Mouse (Mus musculus) stomach, embryonic 15.5 days (tissue): ENCODE data around the gene Supt5. TPM values are rescaled to one million over a fixed set of nuclear protein-coding genes. Genes with fewer than 3 reads are reported as not detected.

Source experiments
- ATAC-seq: fragments of 200-750 bp; cut with Nextera tagmentation; 2 replicates; pipeline ENCODE4 v1.8.0; 2017; ENCODE audit warnings: low read depth, moderate number of reproducible peaks, moderate TSS enrichment; ENCODE audit not compliant: insufficient read depth, low FRiP score
- H3K27ac ChIP-seq: fragments of 300-500 bp; sonication (generic); 2 replicates; pipeline ENCODE4 v1.5.1; 2015; ENCODE audit warnings: mild to moderate bottlenecking, inconsistent platforms
- H3K27me3 ChIP-seq: fragments of 300-500 bp; sonication (generic); replicated peaks from 2 replicates; pipeline ENCODE4 v1.6.1; 2015; ENCODE audit warnings: inconsistent platforms
- H3K36me3 ChIP-seq: fragments of 300-500 bp; sonication (generic); 2 replicates; pipeline ENCODE4 v1.6.1; 2015; ENCODE audit warnings: inconsistent platforms
- H3K4me1 ChIP-seq: fragments of 300-500 bp; sonication (generic); 2 replicates; pipeline ENCODE4 v1.6.1; 2015; ENCODE audit warnings: inconsistent platforms
- H3K4me2 ChIP-seq: fragments of 300-500 bp; sonication (generic); 2 replicates; pipeline ENCODE4 v1.6.1; 2015; ENCODE audit warnings: mild to moderate bottlenecking, inconsistent platforms
- H3K4me3 ChIP-seq: fragments of 300-500 bp; sonication (generic); replicated peaks from 2 replicates; pipeline ENCODE4 v1.5.1; 2015; ENCODE audit warnings: inconsistent platforms
- H3K9ac ChIP-seq: fragments of 300-500 bp; sonication (generic); 2 replicates; pipeline ENCODE4 v1.6.1; 2015; ENCODE audit warnings: inconsistent platforms
- H3K9me3 ChIP-seq: fragments of 300-500 bp; sonication (generic); 2 replicates; pipeline ENCODE4 v1.6.1; 2016; ENCODE audit warnings: inconsistent platforms
- WGBS: fragments of 180-500 bp; shearing (Covaris S2); methylation state at CpG from one replicate; pipeline ENCODE4 v1.1.7; 2015; 5-methylcytosine and 5-hydroxymethylcytosine counted together
- polyA plus RNA-seq: library from polyadenylated mRNA; unstranded; fragments of >200 nt; fragmentation: Nextera tagmentation; extraction: Ambion mirVana; gene quantifications from 2 replicates; pipeline ENCODE4 v1.2.1, GENCODE M21; 2015

Supt5 gene
- polyA plus RNA-seq, 1 experiment from 2014 or later, result 70.6 TPM

- H3K4me2 ChIP-seq, result no peak overlapping the region
- H3K27me3 ChIP-seq, result no peaks in the 10 kb centered on the region
- ATAC-seq, result no peak
- H3K27ac ChIP-seq, result no peak overlapping the region
- 87% methylated on average over 10 of the region's 10 CpGs for WGBS
- no peak overlapping the region for H3K4me3 ChIP-seq
- peaks cover 51% of the 10 kb centered on the region for H3K36me3 ChIP-seq
- H3K4me1 ChIP-seq, result peaks cover 27% of the 10 kb centered on the region
- no peaks in the 10 kb centered on the region for H3K9me3 ChIP-seq
- H3K9ac ChIP-seq, result no peak overlapping the region
These were observed 21.3 kb upstream of the Supt5 start for GRCm38 (mm10) chr7:28359854-28360253.

GRCm38 (mm10) chr7:28358431-28358830 is 19.9 kb upstream of the Supt5 start:
- peak overlapping the region; percentile 50 for H3K27ac ChIP-seq
- H3K27me3 ChIP-seq, result no peaks in the 10 kb centered on the region
- peak overlapping the region; percentile 14; the same call in 1 of the 2 replicates for H3K4me2 ChIP-seq
- no peak overlapping the region for H3K9ac ChIP-seq
- no peaks in the 10 kb centered on the region for H3K9me3 ChIP-seq
- peaks cover 27% of the 10 kb centered on the region for H3K4me1 ChIP-seq
- peaks cover 54% of the 10 kb centered on the region for H3K36me3 ChIP-seq
- no peak for ATAC-seq
- 55% methylated on average over 7 of the region's 7 CpGs for WGBS
- H3K4me3 ChIP-seq, result no peak overlapping the region

GRCm38 (mm10) chr7:28357984-28358383 is 19.4 kb upstream of the Supt5 start:
- H3K36me3 ChIP-seq, result peaks cover 58% of the 10 kb centered on the region
- no peaks in the 10 kb centered on the region for H3K27me3 ChIP-seq
- H3K9me3 ChIP-seq, result no peaks in the 10 kb centered on the region
- 4% methylated on average over 5 of the region's 5 CpGs for WGBS
- peak overlapping the region; percentile 50 for H3K27ac ChIP-seq
- ATAC-seq, result no peak
- no peak overlapping the region for H3K9ac ChIP-seq
- H3K4me2 ChIP-seq, result peak overlapping the region; percentile 14; the same call in 1 of the 2 replicates
- 0 out of 2 replicates have a peak overlapping the region, but pooled peaks have one; percentile 0 for H3K4me3 ChIP-seq
- peaks cover 27% of the 10 kb centered on the region for H3K4me1 ChIP-seq

GRCm38 (mm10) chr7:28356981-28357380 is 18.4 kb upstream of the Supt5 start:
- H3K4me3 ChIP-seq, result no peak overlapping the region
- no peaks in the 10 kb centered on the region for H3K9me3 ChIP-seq
- H3K4me1 ChIP-seq, result peaks cover 27% of the 10 kb centered on the region
- peaks cover 50% of the 10 kb centered on the region for H3K36me3 ChIP-seq
- 6% methylated on average over 5 of the region's 5 CpGs for WGBS
- no peaks in the 10 kb centered on the region for H3K27me3 ChIP-seq
- H3K27ac ChIP-seq, result peak overlapping the region; percentile 50
- peak; percentile 30; the same call in 1 of the 2 replicates for ATAC-seq
- H3K4me2 ChIP-seq, result no peak overlapping the region
- no peak overlapping the region for H3K9ac ChIP-seq

- H3K9me3 ChIP-seq, result no peaks in the 10 kb centered on the region
- H3K4me1 ChIP-seq, result peaks cover 32% of the 10 kb centered on the region
- H3K9ac ChIP-seq, result no peak overlapping the region
- no peak overlapping the region for H3K4me3 ChIP-seq
- no peaks in the 10 kb centered on the region for H3K27me3 ChIP-seq
- H3K36me3 ChIP-seq, result peaks cover 33% of the 10 kb centered on the region
- H3K4me2 ChIP-seq, result no peak overlapping the region
- whole genome bisulfite sequencing, result 87% methylated on average over 3 of the region's 3 CpGs
- ATAC-seq, result no peak
- no peak overlapping the region for H3K27ac ChIP-seq
These were observed 16.7 kb upstream of the Supt5 start for GRCm38 (mm10) chr7:28355221-28355620.

GRCm38 (mm10) chr7:28354596-28354995 is 16.1 kb upstream of the Supt5 start:
- no peaks in the 10 kb centered on the region for H3K27me3 ChIP-seq
- no peak overlapping the region for H3K27ac ChIP-seq
- no peak overlapping the region for H3K9ac ChIP-seq
- no peak for ATAC-seq
- WGBS, result 89% methylated on average over 3 of the region's 3 CpGs
- H3K4me2 ChIP-seq, result no peak overlapping the region
- no peak overlapping the region for H3K4me3 ChIP-seq
- no peaks in the 10 kb centered on the region for H3K9me3 ChIP-seq
- peaks cover 35% of the 10 kb centered on the region for H3K4me1 ChIP-seq
- peaks cover 27% of the 10 kb centered on the region for H3K36me3 ChIP-seq

- peaks cover 37% of the 10 kb centered on the region for H3K4me1 ChIP-seq
- H3K4me2 ChIP-seq, result no peak overlapping the region
- no peaks in the 10 kb centered on the region for H3K9me3 ChIP-seq
- H3K27ac ChIP-seq, result no peak overlapping the region
- H3K9ac ChIP-seq, result no peak overlapping the region
- H3K4me3 ChIP-seq, result no peak overlapping the region
- 84% methylated on average over 3 of the region's 3 CpGs for WGBS
- no peak for ATAC-seq
- peaks cover 23% of the 10 kb centered on the region for H3K36me3 ChIP-seq
- no peaks in the 10 kb centered on the region for H3K27me3 ChIP-seq
These were observed 15.6 kb upstream of the Supt5 start for GRCm38 (mm10) chr7:28354113-28354581.

- WGBS, result 89% methylated on average over 2 of the region's 2 CpGs
- no peak for ATAC-seq
- H3K4me1 ChIP-seq, result peaks cover 31% of the 10 kb centered on the region
These were observed 14.7 kb upstream of the Supt5 start for GRCm38 (mm10) chr7:28353267-28353666.

GRCm38 (mm10) chr7:28351676-28352191 is 13.2 kb upstream of the Supt5 start:
- peak overlapping the region; percentile 66 for H3K4me2 ChIP-seq

More at GRCm38 (mm10) chr7:28353267-28353666, 14.7 kb upstream of the Supt5 start:
- H3K4me3 ChIP-seq, result no peak overlapping the region
- H3K4me2 ChIP-seq, result no peak overlapping the region
- no peak overlapping the region for H3K9ac ChIP-seq
- no peak overlapping the region for H3K27ac ChIP-seq
- H3K9me3 ChIP-seq, result no peaks in the 10 kb centered on the region
- peaks cover 20% of the 10 kb centered on the region for H3K36me3 ChIP-seq
- no peaks in the 10 kb centered on the region for H3K27me3 ChIP-seq

GRCm38 (mm10) chr7:28350155-28350883 is 11.8 kb upstream of the Supt5 start, which contains the start of gene Rps16:
Gene Rps16 (plus strand): TSS chr7:28350652.
- Histone ChIP-seq H3K27me3 (no peaks in the 10 kb centered on the region), H3K9ac (peak within 1 kb of the TSS; percentile 95), H3K27ac (peak within 1 kb of the TSS; percentile 95), H3K4me1 (peaks cover 15% of the 10 kb centered on the region), H3K4me2 (peak within 1 kb of the TSS; percentile 66), H3K9me3 (no peaks in the 10 kb centered on the region), H3K36me3 (peaks cover 20% of the 10 kb centered on the region), H3K4me3 (peak within 1 kb of the TSS; percentile 92)
- under 1% methylated on average over 49 of the region's 50 CpGs for WGBS
- peak; percentile 93 for ATAC-seq

More at GRCm38 (mm10) chr7:28351676-28352191, 13.2 kb upstream of the Supt5 start:
- no peak for ATAC-seq
- Histone ChIP-seq H3K27me3 (no peaks in the 10 kb centered on the region), H3K27ac (peak overlapping the region; percentile 80; the same call in 1 of the 2 replicates), H3K36me3 (peaks cover 20% of the 10 kb centered on the region), H3K9ac (peak overlapping the region; percentile 95; the same call in 1 of the 2 replicates), H3K4me1 (peaks cover 17% of the 10 kb centered on the region), H3K9me3 (no peaks in the 10 kb centered on the region), H3K4me3 (peak overlapping the region; percentile 92)
- 30% methylated on average over 4 of the region's 4 CpGs for WGBS

- H3K4me1 ChIP-seq, result peaks cover 15% of the 10 kb centered on the region
- ATAC-seq, result no peak
- no peaks in the 10 kb centered on the region for H3K27me3 ChIP-seq
- H3K36me3 ChIP-seq, result peaks cover 8% of the 10 kb centered on the region
- no peak overlapping the region for H3K27ac ChIP-seq
- H3K4me3 ChIP-seq, result no peak overlapping the region
- H3K9me3 ChIP-seq, result no peaks in the 10 kb centered on the region
- H3K9ac ChIP-seq, result no peak overlapping the region
- H3K4me2 ChIP-seq, result no peak overlapping the region
- WGBS, result 83% methylated on average over 7 of the region's 7 CpGs
These were observed 10.1 kb upstream of the Supt5 start for GRCm38 (mm10) chr7:28348601-28349000.

- no peaks in the 10 kb centered on the region for H3K36me3 ChIP-seq
- no peaks in the 10 kb centered on the region for H3K9me3 ChIP-seq
- no peak overlapping the region for H3K4me2 ChIP-seq
- H3K9ac ChIP-seq, result no peak overlapping the region
- H3K4me3 ChIP-seq, result no peak overlapping the region
- 60% methylated on average over 3 of the region's 3 CpGs for WGBS
- no peaks in the 10 kb centered on the region for H3K27me3 ChIP-seq
- peaks cover 15% of the 10 kb centered on the region for H3K4me1 ChIP-seq
- H3K27ac ChIP-seq, result no peak overlapping the region
- ATAC-seq, result no peak
These were observed 9.2 kb upstream of the Supt5 start for GRCm38 (mm10) chr7:28347746-28348145.
